Mouse (Mus musculus): ENCODE measurements around the gene Fabp3.

Gene Fabp3

GRCm38 (mm10) chr4:130294513-130294912 lies 13.9 kb upstream of the Fabp3 start:
- no peak for DNase-seq (ENCODE audit: low spot score in 2 of 2)

- DNase-seq (ENCODE audit: low spot score in 2 of 2) = no peak
These were observed 13.2 kb upstream of the Fabp3 start for GRCm38 (mm10) chr4:130295047-130295745.

- DNase-seq (ENCODE audit: low spot score in 2 of 2) = no peak
These were observed 12.0 kb upstream of the Fabp3 start for GRCm38 (mm10) chr4:130296243-130296965.

- no peak for DNase-seq (ENCODE audit: low spot score in 2 of 2)
These were observed 11.3 kb upstream of the Fabp3 start for GRCm38 (mm10) chr4:130297123-130297529.

GRCm38 (mm10) chr4:130298877-130299628 lies 9.3 kb upstream of the Fabp3 start:
- peak in 1 of 2 experiments; percentile 47 for DNase-seq (ENCODE audit: low spot score in 2 of 2)

GRCm38 (mm10) chr4:130299629-130300018 lies 8.8 kb upstream of the Fabp3 start:
- DNase-seq (ENCODE audit: low spot score in 2 of 2) = no peak

- DNase-seq (ENCODE audit: low spot score in 2 of 2) = no peak
These were observed 6.0 kb upstream of the Fabp3 start for GRCm38 (mm10) chr4:130302285-130302870.

GRCm38 (mm10) chr4:130304746-130305145 lies 3.6 kb upstream of the Fabp3 start:
- no peak for DNase-seq (ENCODE audit: low spot score in 2 of 2)

GRCm38 (mm10) chr4:130306796-130307630 lies 1.4 kb upstream of the Fabp3 start:
- DNase-seq (ENCODE audit: low spot score in 2 of 2) = no peak

- DNase-seq (ENCODE audit: low spot score in 2 of 2) = peak in 1 of 2 experiments; percentile 37
These were observed 554 bp upstream of the Fabp3 start for GRCm38 (mm10) chr4:130307851-130308230.

- no peak for DNase-seq (ENCODE audit: low spot score in 2 of 2)
These were observed 859 bp downstream of the Fabp3 start for GRCm38 (mm10) chr4:130309254-130309653.

GRCm38 (mm10) chr4:130312526-130312925 lies 4.1 kb downstream of the Fabp3 start:
- no peak for DNase-seq (ENCODE audit: low spot score in 2 of 2)

GRCm38 (mm10) chr4:130313552-130313951 lies 5.2 kb downstream of the Fabp3 start:
- DNase-seq (ENCODE audit: low spot score in 2 of 2) = no peak

- peak in 1 of 2 experiments; percentile 44 for DNase-seq (ENCODE audit: low spot score in 2 of 2)
These were observed 7.6 kb downstream of the Fabp3 start for GRCm38 (mm10) chr4:130315771-130316527.

GRCm38 (mm10) chr4:130316691-130317090 lies 8.3 kb downstream of the Fabp3 start:
- no peak for DNase-seq (ENCODE audit: low spot score in 2 of 2)

- DNase-seq (ENCODE audit: low spot score in 2 of 2) = no peak
These were observed 9.7 kb downstream of the Fabp3 start for GRCm38 (mm10) chr4:130318122-130318521.

- DNase-seq (ENCODE audit: low spot score in 2 of 2) = no peak
These were observed 11.2 kb downstream of the Fabp3 start for GRCm38 (mm10) chr4:130319564-130319963.

GRCm38 (mm10) chr4:130321640-130322039 lies 13.2 kb downstream of the Fabp3 start:
- no peak for DNase-seq (ENCODE audit: low spot score in 2 of 2)

GRCm38 (mm10) chr4:130322567-130322966 lies 14.2 kb downstream of the Fabp3 start:
- no peak for DNase-seq (ENCODE audit: low spot score in 2 of 2)

- no peak for DNase-seq (ENCODE audit: low spot score in 2 of 2)
These were observed 14.8 kb downstream of the Fabp3 start for GRCm38 (mm10) chr4:130323165-130323564.

All from cerebellum, postnatal 4 days (tissue).